Mouse (Mus musculus) liver, adult 2 months (tissue): Measurements from ENCODE around the gene Tspan32. TPM values are rescaled to one million over a fixed set of nuclear protein-coding genes. Genes with fewer than 3 reads are reported as not detected.

Experiments used
- DNase-seq: peaks from one replicate; pipeline ENCODE4 v3.0.0-alpha.2; 2011; ENCODE audit warnings: low read depth, low spot score; ENCODE audit errors: extremely low read depth
- H3K27ac ChIP-seq: fragments of 200-500 bp; replicated peaks from 2 replicates; pipeline ENCODE4 v1.5.1; 2012; ENCODE audit warnings: low read depth, mild to moderate bottlenecking, control low read depth, inconsistent platforms, low read length; ENCODE audit not compliant: insufficient read depth
- H3K27me3 ChIP-seq: fragments of 200-500 bp; 2 replicates; pipeline ENCODE4 v1.6.1; 2012; ENCODE audit warnings: mild to moderate bottlenecking, moderate library complexity, low read length, inconsistent platforms; ENCODE audit not compliant: control insufficient read depth, insufficient read depth
- H3K36me3 ChIP-seq: fragments of 200-500 bp; 2 replicates; pipeline ENCODE4 v1.6.1; 2012; ENCODE audit warnings: low read length, inconsistent platforms; ENCODE audit not compliant: control insufficient read depth, insufficient read depth
- H3K4me1 ChIP-seq: fragments of 200-500 bp; 2 replicates; pipeline ENCODE4 v1.6.1; 2011; ENCODE audit warnings: low read length; ENCODE audit not compliant: control insufficient read depth, insufficient read depth
- H3K4me3 ChIP-seq: fragments of 200-500 bp; 2 replicates; pipeline ENCODE4 v1.5.1; 2011; ENCODE audit warnings: low read depth, mild to moderate bottlenecking, control low read depth, low read length, moderate library complexity; ENCODE audit not compliant: insufficient read depth
- H3K79me2 ChIP-seq: fragments of 200-500 bp; 2 replicates; pipeline ENCODE4 v1.6.1; 2012; ENCODE audit warnings: inconsistent platforms, mild to moderate bottlenecking, low read length, moderate library complexity; ENCODE audit not compliant: control insufficient read depth, insufficient read depth
- H3K9ac ChIP-seq: fragments of 200-500 bp; 2 replicates; pipeline ENCODE4 v1.6.1; 2012; ENCODE audit warnings: low read depth, mild to moderate bottlenecking, control low read depth, inconsistent platforms, low read length
- CTCF ChIP-seq: fragments of 200-500 bp; IDR thresholded peaks from 2 replicates; pipeline ENCODE4 v1.5.1; 2011; ENCODE audit warnings: low read depth, low read length, control low read depth
- POLR2A ChIP-seq: fragments of 200-500 bp; IDR thresholded peaks from 2 replicates; pipeline ENCODE4 v1.6.1; 2011; ENCODE audit warnings: low read length, control low read depth; ENCODE audit not compliant: insufficient read depth; ENCODE audit errors: extremely low read depth
- WGBS: fragments of 180-500 bp; shearing (Covaris S2); methylation state at CpG from one replicate; pipeline ENCODE4 v1.1.7; 2018; 5-methylcytosine and 5-hydroxymethylcytosine counted together
- polyA plus RNA-seq: library from polyadenylated mRNA; depleted of rRNA; stranded (reverse); fragments of >200 nt; gene quantifications from 2 replicates; pipeline ENCODE4 v1.2.3, GENCODE M21; 2012
- total RNA-seq: library from RNA; depleted of rRNA; stranded (reverse); fragments of >200 nt; gene quantifications from 2 replicates; pipeline ENCODE4 v1.2.3, GENCODE M21; 2014

Tspan32 gene
- total and polyA plus RNA-seq, 2 experiments, result 0.46 to 1.0 TPM

DNA sequence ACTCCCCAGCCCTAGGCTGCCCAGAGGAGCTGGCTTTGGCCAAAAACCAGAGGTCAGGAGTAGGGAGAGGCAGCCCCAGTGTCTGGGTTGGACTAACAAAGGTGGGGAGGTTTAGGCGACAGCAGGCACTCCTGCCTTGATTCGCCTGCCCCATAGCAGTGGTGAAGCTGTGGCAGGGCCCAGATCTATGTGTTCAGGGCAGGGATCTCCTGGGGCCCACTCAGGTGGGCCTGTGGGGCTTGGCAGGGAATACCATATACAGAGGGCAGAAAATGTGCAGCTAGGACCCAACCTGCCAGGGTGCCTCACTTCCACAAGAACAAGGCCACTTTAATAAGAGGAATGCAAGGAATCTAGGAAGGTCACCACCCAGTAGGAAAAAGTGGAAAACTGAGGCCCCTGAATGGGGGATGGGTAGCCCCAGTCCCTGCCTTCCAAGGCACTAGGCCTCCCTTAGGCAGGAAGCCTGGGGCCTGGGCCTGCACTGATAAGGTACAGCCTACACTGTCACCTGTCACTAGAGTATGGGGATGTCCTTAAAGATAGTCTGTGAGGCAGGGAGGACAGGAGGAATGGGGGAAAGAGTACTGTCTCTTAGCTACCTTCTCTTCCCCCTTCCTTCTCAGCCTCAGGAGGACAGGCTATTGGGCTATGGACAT, 1.4 kb downstream of the Tspan32 start:
- Histone ChIP-seq H3K79me2 (no peaks in the 10 kb centered on the region), H3K9ac (peak overlapping the region; percentile 17; the same call in 1 of the 2 replicates), H3K27ac (no peak overlapping the region), H3K4me1 (peaks cover 4% of the 10 kb centered on the region; the same call in 1 of the 2 replicates), H3K4me3 (no peak overlapping the region), H3K27me3 (no peaks in the 10 kb centered on the region), H3K36me3 (no peaks in the 10 kb centered on the region)
- 88% methylated on average over 2 of the region's 2 CpGs for WGBS
- DNase-seq, result no peak
- no peak for TF ChIP-seq CTCF
- TF ChIP-seq POLR2A, result no peak

DNA sequence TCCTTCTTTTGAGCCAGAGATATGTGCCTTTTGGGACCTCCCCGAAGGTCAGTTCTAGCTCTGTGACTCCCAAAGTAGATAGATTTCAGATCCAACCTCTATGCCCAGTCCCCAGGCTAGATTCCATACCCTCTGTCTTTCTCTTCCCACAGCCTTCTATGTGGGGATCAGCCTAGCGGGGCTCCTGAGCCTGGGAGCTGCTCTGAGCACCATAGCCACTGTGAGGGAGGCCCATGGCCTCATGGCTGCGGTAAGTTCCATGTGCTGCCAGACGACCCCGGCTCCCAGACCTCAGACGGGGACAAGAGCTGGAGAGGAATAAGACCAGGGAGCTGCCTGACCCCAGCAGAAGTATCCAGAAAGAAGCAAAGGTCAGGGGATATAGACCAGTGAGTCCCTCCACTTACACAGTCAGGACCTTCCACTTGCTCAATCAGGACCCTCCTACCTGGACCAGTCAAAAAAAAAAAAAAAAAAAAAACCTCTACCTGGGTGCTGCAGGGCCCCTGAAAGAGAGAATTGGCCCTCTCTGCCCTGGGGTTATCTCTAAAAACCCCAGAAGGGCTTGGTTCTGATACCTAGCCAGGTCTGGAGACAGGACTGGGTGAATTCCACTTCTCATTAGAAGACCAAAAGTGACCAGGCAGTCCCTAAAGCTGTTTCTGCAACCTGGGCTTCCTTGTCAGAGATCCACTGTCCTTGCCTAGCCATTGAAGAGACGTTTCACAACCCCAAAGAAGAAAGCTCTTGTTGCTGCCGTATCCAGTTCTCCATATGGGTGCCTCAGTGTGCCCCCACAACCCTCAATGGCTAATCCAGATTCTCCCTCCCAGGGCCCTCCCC, 2.1 kb downstream of the Tspan32 start:
- no peak for DNase-seq

DNA sequence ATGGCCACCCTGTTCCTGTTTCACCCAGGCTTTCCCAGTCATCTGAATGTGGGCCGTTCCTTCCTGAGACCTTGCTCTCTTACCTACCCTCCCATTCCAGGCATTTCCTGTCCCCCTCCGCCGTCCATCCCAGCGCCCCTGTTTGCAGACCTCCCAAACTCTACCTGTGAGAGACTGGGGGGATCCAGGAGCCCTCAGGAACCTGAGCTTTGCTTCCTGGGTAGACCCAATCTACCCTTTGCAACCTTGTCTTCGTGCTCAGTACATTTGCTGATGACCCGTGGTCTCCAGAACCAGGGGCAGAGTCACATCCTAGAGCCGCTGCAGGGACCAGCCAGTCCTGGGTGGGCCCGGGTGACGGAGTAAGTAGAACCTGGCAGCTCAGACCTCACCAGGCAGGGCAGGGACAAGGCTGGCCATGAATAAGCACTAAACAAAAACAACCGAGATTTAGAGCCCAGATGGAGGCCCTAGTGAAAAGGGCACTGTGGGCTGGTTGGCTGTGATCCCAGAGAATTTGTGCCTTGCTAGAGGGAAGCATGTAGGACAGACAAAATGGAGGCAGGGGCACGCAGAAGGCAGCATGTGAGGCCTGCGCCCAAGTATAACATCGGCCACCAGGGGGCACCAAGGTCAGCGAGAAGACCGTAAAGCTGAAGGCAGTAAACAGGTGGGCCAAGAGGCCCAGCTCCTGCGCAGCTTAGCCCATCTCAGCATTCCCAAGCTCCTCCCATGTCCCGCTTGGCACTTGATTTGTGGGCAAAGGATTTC, 2.9 kb downstream of the Tspan32 start:
- TF ChIP-seq POLR2A (no peak), CTCF (peak; percentile 96)
- Histone ChIP-seq H3K9ac (no peak overlapping the region), H3K27ac (no peak overlapping the region), H3K4me1 (peaks cover 4% of the 10 kb centered on the region; the same call in 1 of the 2 replicates), H3K27me3 (no peaks in the 10 kb centered on the region), H3K79me2 (no peaks in the 10 kb centered on the region), H3K4me3 (no peak overlapping the region), H3K36me3 (no peaks in the 10 kb centered on the region)
- peak; percentile 61 for DNase-seq
- 36% methylated on average over 17 of the region's 17 CpGs for WGBS

More for the DNA sequence above, 2.1 kb downstream of the Tspan32 start:
- Histone ChIP-seq H3K27me3 (no peaks in the 10 kb centered on the region), H3K9ac (no peak overlapping the region), H3K4me3 (no peak overlapping the region), H3K79me2 (no peaks in the 10 kb centered on the region), H3K4me1 (peaks cover 4% of the 10 kb centered on the region; the same call in 1 of the 2 replicates), H3K27ac (no peak overlapping the region), H3K36me3 (no peaks in the 10 kb centered on the region)
- no peak for TF ChIP-seq POLR2A
- no peak for TF ChIP-seq CTCF
- WGBS, result 95% methylated on average over 8 of the region's 8 CpGs

DNA sequence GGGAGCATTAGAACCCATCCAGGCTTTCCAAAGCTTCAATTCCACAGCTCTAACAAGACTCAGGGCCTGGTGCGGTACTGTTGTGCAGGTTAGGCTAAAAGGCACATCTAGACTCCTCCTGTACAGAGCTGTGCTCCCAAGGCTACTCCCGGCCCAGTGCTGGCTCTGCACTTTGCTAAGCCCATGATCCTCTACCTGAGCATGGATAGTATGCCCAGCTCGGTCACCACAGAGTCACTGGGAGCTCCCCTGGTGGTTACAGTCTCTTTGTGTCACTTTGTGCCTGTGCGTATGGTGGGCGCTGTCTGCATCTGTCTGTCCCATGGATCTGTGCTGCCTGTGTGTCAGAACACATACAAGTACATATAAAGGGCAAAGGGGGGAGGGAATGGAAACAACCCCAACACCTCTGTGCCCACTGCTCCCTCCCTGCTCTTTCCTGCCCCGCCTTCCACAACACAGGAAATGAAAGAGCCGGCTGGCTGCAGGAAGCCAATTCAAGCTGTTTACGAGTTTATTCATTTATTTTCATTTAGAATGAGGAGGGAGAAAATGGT, 3.6 kb downstream of the Tspan32 start:
- peak; percentile 15 for DNase-seq
- peak overlapping the region; percentile 38 for H3K27ac ChIP-seq
- H3K9ac ChIP-seq, result 0 out of 2 replicates have a peak overlapping the region, but pooled peaks have one; percentile 10
- WGBS, result 65% methylated on average over 8 of the region's 8 CpGs
- TF ChIP-seq CTCF (no peak), POLR2A (no peak)
- H3K79me2 ChIP-seq, result no peaks in the 10 kb centered on the region
- no peak overlapping the region for H3K4me3 ChIP-seq
- H3K4me1 ChIP-seq, result peaks cover 4% of the 10 kb centered on the region; the same call in 1 of the 2 replicates
- no peaks in the 10 kb centered on the region for H3K27me3 ChIP-seq
- H3K36me3 ChIP-seq, result no peaks in the 10 kb centered on the region

DNA sequence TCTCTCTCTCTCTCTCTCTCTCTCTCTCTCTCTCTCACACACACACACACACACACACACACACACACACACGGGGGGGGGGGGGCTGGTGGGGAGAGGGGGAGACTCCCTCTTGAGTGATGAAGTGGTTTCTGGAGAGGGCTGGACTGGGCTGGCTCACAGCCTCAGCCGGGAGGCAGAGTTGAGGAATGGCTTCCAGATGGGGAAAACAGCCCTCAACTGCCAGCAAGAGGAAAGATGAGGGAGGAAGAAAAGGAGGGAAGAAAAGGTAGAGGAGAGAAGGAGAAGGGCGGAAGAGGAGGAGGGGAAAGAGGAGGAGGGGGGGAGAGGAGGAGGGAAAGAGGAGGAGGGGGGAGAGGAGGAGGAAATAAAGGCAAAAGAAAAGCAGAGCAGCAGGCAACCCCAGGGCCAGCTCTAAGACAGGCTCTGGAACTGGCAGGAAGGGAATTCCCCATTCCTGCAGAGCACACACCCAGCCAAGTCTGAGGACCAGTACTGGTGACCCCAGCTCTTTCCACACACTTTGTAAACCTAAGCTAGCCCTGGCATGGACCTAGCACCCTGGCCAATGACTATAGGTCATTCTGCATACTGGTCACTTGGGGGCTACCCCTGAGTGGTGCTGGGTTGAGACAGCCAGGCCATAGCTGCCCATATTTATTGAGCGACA, 4.3 kb downstream of the Tspan32 start:
- peaks cover 4% of the 10 kb centered on the region; the same call in 1 of the 2 replicates for H3K4me1 ChIP-seq
- no peaks in the 10 kb centered on the region for H3K27me3 ChIP-seq
- H3K27ac ChIP-seq, result no peak overlapping the region; the same call in 1 of the 2 replicates
- DNase-seq, result peak; percentile 17
- no peak overlapping the region for H3K9ac ChIP-seq
- H3K4me3 ChIP-seq, result no peak overlapping the region
- no peaks in the 10 kb centered on the region for H3K79me2 ChIP-seq
- no peaks in the 10 kb centered on the region for H3K36me3 ChIP-seq
- TF ChIP-seq POLR2A (no peak), CTCF (no peak)
- WGBS, result 85% methylated on average over 3 of the region's 4 CpGs
